Mouse (Mus musculus) R1 (cell line): Measurements from ENCODE around the gene Spdya.
"Not testable (repeated sequence)": the region's sequence is repeated elsewhere in the genome, so short reads cannot be mapped to it uniquely, and the experiment has no call there.

Experiments used
- DNase-seq: peaks from one replicate; pipeline ENCODE4 v3.0.0-alpha.2; 2018; ENCODE audit warnings: low read depth, low spot score

Spdya gene

DNA sequence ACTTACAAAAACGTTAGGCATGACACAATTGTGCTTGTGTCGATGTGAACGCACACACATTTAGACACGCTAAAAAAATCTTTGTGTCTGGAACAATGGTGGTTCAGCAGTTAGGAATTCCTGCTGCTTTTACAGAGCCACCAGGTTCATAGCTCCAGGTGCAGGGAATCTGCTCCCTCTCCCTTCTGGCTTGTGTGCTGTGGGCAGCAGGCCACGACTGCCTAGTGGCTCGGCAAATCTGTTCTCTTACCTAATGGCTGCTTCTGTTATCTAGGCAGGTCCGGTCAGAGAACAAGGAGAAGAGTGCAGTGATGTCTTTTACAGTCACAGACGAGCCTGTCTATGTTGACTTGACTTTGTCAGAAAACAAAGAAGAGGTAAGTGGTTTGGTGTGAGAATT is 81.5 kb downstream of the Spdya start:
- no peak for DNase-seq

DNA sequence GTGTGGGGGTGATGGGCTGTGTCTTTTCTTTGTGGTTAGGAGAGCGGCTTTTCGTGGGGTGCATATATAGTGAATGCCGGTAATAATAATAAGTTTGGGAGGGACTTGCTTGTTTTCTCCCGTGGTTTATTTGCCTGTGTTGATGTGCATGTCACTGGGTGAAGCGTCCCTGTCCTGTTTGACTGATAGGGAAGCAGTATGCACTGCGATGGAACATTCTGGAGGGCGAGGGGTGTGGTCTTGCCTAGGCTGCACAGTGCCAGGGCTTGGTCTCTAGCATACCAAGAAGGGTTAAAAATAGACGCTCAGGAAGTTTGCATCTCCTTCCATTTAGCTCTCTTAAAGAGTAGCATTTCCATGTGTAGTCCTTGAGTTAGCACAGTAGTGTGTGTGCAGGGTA is 84.9 kb downstream of the Spdya start:
- no peak for DNase-seq

- DNase-seq: no peak
These were observed 85.9 kb downstream of the Spdya start for GRCm38 (mm10) chr17:71637750-71638265.

GRCm38 (mm10) chr17:71639056-71639455 is 87.2 kb downstream of the Spdya start:
- DNase-seq: not testable (repeated sequence)
